Mouse (Mus musculus) lung, embryonic 14.5 days (tissue): ENCODE results near the gene Rab11fip3. TPM values are rescaled to one million over a fixed set of nuclear protein-coding genes. Genes with fewer than 3 reads are reported as not detected.

ENCODE experiments used
- ATAC-seq: fragments of 200-750 bp; cut with Nextera tagmentation; 2 replicates; pipeline ENCODE4 v1.8.0; 2017; ENCODE audit warnings: mild to moderate bottlenecking, moderate TSS enrichment, moderate library complexity; ENCODE audit not compliant: insufficient read depth
- DNase-seq: peaks from one replicate; pipeline ENCODE4 v3.0.0-alpha.2; 2015
- H3K27ac ChIP-seq: fragments of 300-500 bp; sonication (generic); 2 replicates; pipeline ENCODE4 v1.5.1; 2014; ENCODE audit warnings: low read depth, mild to moderate bottlenecking, moderate library complexity
- H3K27me3 ChIP-seq: fragments of 300-500 bp; sonication (generic); 2 replicates; pipeline ENCODE4 v1.6.1; 2014; ENCODE audit warnings: low read length, control low read depth; ENCODE audit not compliant: insufficient read depth
- H3K36me3 ChIP-seq: fragments of 300-500 bp; sonication (generic); 2 replicates; pipeline ENCODE4 v1.6.1; 2014; ENCODE audit warnings: control low read depth; ENCODE audit not compliant: insufficient read depth
- H3K4me1 ChIP-seq: fragments of 300-500 bp; sonication (generic); 2 replicates; pipeline ENCODE4 v1.6.1; 2014; ENCODE audit warnings: antibody characterized with exemption, control low read depth; ENCODE audit not compliant: insufficient read depth
- H3K4me2 ChIP-seq: fragments of 300-500 bp; sonication (generic); 2 replicates; pipeline ENCODE4 v1.6.1; 2014; ENCODE audit warnings: mild to moderate bottlenecking
- H3K4me3 ChIP-seq: fragments of 300-500 bp; sonication (generic); 2 replicates; pipeline ENCODE4 v1.5.1; 2014; ENCODE audit warnings: low read depth, low read length
- H3K9ac ChIP-seq: fragments of 300-500 bp; sonication (generic); 2 replicates; pipeline ENCODE4 v1.6.1; 2014
- H3K9me3 ChIP-seq: fragments of 300-500 bp; sonication (generic); 2 replicates; pipeline ENCODE4 v1.6.1; 2016; ENCODE audit warnings: low read depth, low read length, control low read depth
- CTCF ChIP-seq: IDR thresholded peaks from 2 replicates; pipeline ENCODE4 v1.5.1; 2016; ENCODE audit warnings: antibody characterized with exemption, low read depth
- WGBS: fragments of 180-500 bp; shearing (Covaris S2); extraction: QIAGEN DNeasy Blood & Tissue Kit; methylation state at CpG from one replicate; pipeline ENCODE4 v1.1.7; 2014; 5-methylcytosine and 5-hydroxymethylcytosine counted together
- polyA plus RNA-seq: library from polyadenylated mRNA; unstranded; fragments of >200 nt; fragmentation: Nextera tagmentation; extraction: Ambion mirVana; gene quantifications from 2 replicates; pipeline ENCODE4 v1.2.1, GENCODE M21; 2014

Rab11fip3 gene
- polyA plus RNA-seq, 1 experiment from 2014 or later, result 15.3 TPM

GRCm38 (mm10) chr17:25955736-25956135, 113.6 kb downstream of the Rab11fip3 start:
- H3K27ac ChIP-seq, result no peak overlapping the region
- no peak overlapping the region for H3K4me3 ChIP-seq
- H3K9ac ChIP-seq, result no peak overlapping the region
- ATAC-seq (no peak), DNase-seq (no peak)
- 53% methylated on average over 3 of the region's 3 CpGs for WGBS
- peaks cover 37% of the 10 kb centered on the region for H3K36me3 ChIP-seq
- TF ChIP-seq CTCF, result no peak
- H3K4me2 ChIP-seq, result no peak overlapping the region
- H3K4me1 ChIP-seq, result no peaks in the 10 kb centered on the region
- no peaks in the 10 kb centered on the region for H3K9me3 ChIP-seq
- H3K27me3 ChIP-seq, result peaks cover 29% of the 10 kb centered on the region

GRCm38 (mm10) chr17:25954671-25955070, 114.7 kb downstream of the Rab11fip3 start:
- no peaks in the 10 kb centered on the region for H3K4me1 ChIP-seq
- 67% methylated on average over 2 of the region's 2 CpGs for WGBS
- DNase-seq (no peak), ATAC-seq (no peak)
- peaks cover 40% of the 10 kb centered on the region for H3K27me3 ChIP-seq
- H3K4me2 ChIP-seq, result no peak overlapping the region
- no peaks in the 10 kb centered on the region for H3K9me3 ChIP-seq
- no peak overlapping the region for H3K9ac ChIP-seq
- H3K27ac ChIP-seq, result no peak overlapping the region
- H3K36me3 ChIP-seq, result peaks cover 26% of the 10 kb centered on the region
- H3K4me3 ChIP-seq, result no peak overlapping the region
- no peak for TF ChIP-seq CTCF

GRCm38 (mm10) chr17:25953161-25953560, 116.2 kb downstream of the Rab11fip3 start:
- no peak overlapping the region for H3K4me3 ChIP-seq
- WGBS, result 74% methylated on average over 5 of the region's 5 CpGs
- no peak for DNase-seq
- H3K27ac ChIP-seq, result no peak overlapping the region
- H3K36me3 ChIP-seq, result peaks cover 13% of the 10 kb centered on the region
- no peak for ATAC-seq
- H3K27me3 ChIP-seq, result peaks cover 40% of the 10 kb centered on the region
- TF ChIP-seq CTCF, result no peak
- no peaks in the 10 kb centered on the region for H3K9me3 ChIP-seq
- no peak overlapping the region for H3K9ac ChIP-seq
- H3K4me1 ChIP-seq, result no peaks in the 10 kb centered on the region
- no peak overlapping the region for H3K4me2 ChIP-seq

GRCm38 (mm10) chr17:25951803-25952623, 117.3 kb downstream of the Rab11fip3 start, which contains the start of gene A930017K11Rik:
Gene A930017K11Rik (minus strand): TSS chr17:25952565.
- Histone ChIP-seq H3K9ac (peak within 1 kb of the TSS; percentile 0; the same call in 1 of the 2 replicates), H3K36me3 (0 out of 2 replicates have a peak, but pooled peaks cover 2% of the 10 kb centered on the region), H3K27me3 (peaks cover 40% of the 10 kb centered on the region), H3K4me2 (peak within 1 kb of the TSS; percentile 74), H3K4me1 (no peaks in the 10 kb centered on the region), H3K9me3 (no peaks in the 10 kb centered on the region), H3K27ac (no peak within 1 kb of the TSS), H3K4me3 (peak within 1 kb of the TSS; percentile 41)
- ATAC-seq, result 0 out of 2 replicates have a peak, but pooled peaks have one; percentile 35
- WGBS, result 1% methylated on average over 57 of the region's 58 CpGs
- DNase-seq, result peak; percentile 43
- no peak for TF ChIP-seq CTCF

- H3K4me2 ChIP-seq, result peak overlapping the region; percentile 74
- under 1% methylated on average over 33 of the region's 33 CpGs for WGBS
Observed at GRCm38 (mm10) chr17:25951225-25951802, 118.0 kb downstream of the Rab11fip3 start.

GRCm38 (mm10) chr17:25950706-25951105, 118.6 kb downstream of the Rab11fip3 start:
- no peak for TF ChIP-seq CTCF
- Histone ChIP-seq H3K36me3 (no peaks in the 10 kb centered on the region), H3K27me3 (peaks cover 40% of the 10 kb centered on the region), H3K4me3 (no peak overlapping the region), H3K9ac (no peak overlapping the region), H3K27ac (no peak overlapping the region), H3K4me2 (no peak overlapping the region), H3K9me3 (no peaks in the 10 kb centered on the region), H3K4me1 (no peaks in the 10 kb centered on the region)
- ATAC-seq, result no peak
- 0% methylated on average over 3 of the region's 3 CpGs for WGBS
- DNase-seq, result no peak

More at GRCm38 (mm10) chr17:25951225-25951802, 118.0 kb downstream of the Rab11fip3 start:
- ATAC-seq, result peak; percentile 18; the same call in 1 of the 2 replicates
- no peak overlapping the region for H3K27ac ChIP-seq
- DNase-seq, result peak; percentile 32
- peaks cover 40% of the 10 kb centered on the region for H3K27me3 ChIP-seq
- H3K36me3 ChIP-seq, result no peaks in the 10 kb centered on the region
- H3K4me3 ChIP-seq, result peak overlapping the region; percentile 41
- H3K9ac ChIP-seq, result peak overlapping the region; percentile 0; the same call in 1 of the 2 replicates
- no peaks in the 10 kb centered on the region for H3K9me3 ChIP-seq
- no peaks in the 10 kb centered on the region for H3K4me1 ChIP-seq
- no peak for TF ChIP-seq CTCF

- TF ChIP-seq CTCF, result no peak
- DNase-seq (no peak), ATAC-seq (no peak)
- Histone ChIP-seq H3K4me1 (no peaks in the 10 kb centered on the region), H3K27ac (no peak overlapping the region), H3K4me2 (no peak overlapping the region), H3K4me3 (no peak overlapping the region), H3K27me3 (peaks cover 40% of the 10 kb centered on the region), H3K9ac (no peak overlapping the region), H3K36me3 (no peaks in the 10 kb centered on the region), H3K9me3 (no peaks in the 10 kb centered on the region)
- 59% methylated on average over 5 of the region's 5 CpGs for WGBS
Observed at GRCm38 (mm10) chr17:25949981-25950380, 119.4 kb downstream of the Rab11fip3 start.
